Comparison of ENCODE assay signal across 11 mouse cellular contexts in the genomic region with DNA sequence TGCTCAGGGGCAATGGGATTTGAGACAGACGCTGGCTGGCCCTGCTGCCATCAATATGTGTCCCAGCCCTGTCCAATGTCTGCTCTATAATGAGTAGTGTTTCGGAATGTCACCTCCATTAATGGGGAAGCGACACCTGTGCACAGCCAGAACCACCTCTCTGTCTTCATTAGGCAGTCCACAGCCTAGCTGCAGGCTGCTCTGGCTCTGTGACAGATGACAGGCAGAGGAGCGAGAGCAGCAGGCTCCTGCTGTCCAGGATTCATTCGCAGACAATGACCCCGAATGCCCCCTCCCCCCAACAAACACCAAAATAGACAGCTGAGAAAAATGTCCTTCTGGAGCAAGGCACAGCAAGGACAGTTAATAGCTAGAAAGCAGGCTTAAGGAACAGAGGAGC. TPM values are rescaled to one million over a fixed set of nuclear protein-coding genes. Genes with fewer than 3 reads are reported as not detected.
DNase-seq lines count a peak whose midpoint lies in the region; ATAC-seq and TF ChIP-seq lines count a peak whose summit lies in the region.
"Had no signal": no experiment of that assay in that cellular context is flagged by ENCODE, and none has a peak within 500 bp of the region (broad histone marks: within the 10 kb centered on the region; RNA-seq: fewer than 3 reads in every experiment).

No protein-coding gene starts in this region.

- WGBS in embryonic facial prominence, embryonic 11.5 days = 41% methylated on average over 6 of the region's 6 CpGs
- WGBS in embryonic facial prominence, embryonic 10.5 days = 40% methylated on average over 6 of the region's 6 CpGs
- WGBS in midbrain, embryonic 12.5 days = 36% methylated on average over 6 of the region's 6 CpGs

- H3K27ac ChIP-seq in embryonic facial prominence, embryonic 11.5 days (replicated peaks; ENCODE audit: low read depth, low read length) = no peak overlapping the region
- no peak overlapping the region for H3K27ac ChIP-seq in embryonic facial prominence, embryonic 10.5 days (replicated peaks)
- H3K27ac ChIP-seq in testis, adult 2 months (ENCODE audit: control insufficient read depth, insufficient read depth, low read depth, low read length) = peak overlapping the region; percentile 34; the same call in 1 of the 2 replicates
- H3K27ac ChIP-seq in midbrain, embryonic 12.5 days (replicated peaks) = peak overlapping the region; percentile 39; the same call in 1 of the 2 replicates
- H3K27ac ChIP-seq: left cerebral cortex, adult 2 months; liver, embryonic 15.5 days; stomach, embryonic 15.5 days had no signal

- TF ChIP-seq POLR2A in testis, adult 2 months (IDR thresholded peaks at IDR 0.05; ENCODE audit: control insufficient read depth, low read depth, low read length) = no peak

- H3K4me1 ChIP-seq in embryonic facial prominence, embryonic 11.5 days (ENCODE audit: control insufficient read depth, insufficient read depth, low read length) = no peaks in the 10 kb centered on the region; the same call in 1 of the 2 replicates
- H3K4me1 ChIP-seq in embryonic facial prominence, embryonic 10.5 days = peaks cover 52% of the 10 kb centered on the region
- peaks cover 18% of the 10 kb centered on the region for H3K4me1 ChIP-seq in testis, adult 2 months (ENCODE audit: control insufficient read depth, insufficient read depth, low read length)
- peaks cover 54% of the 10 kb centered on the region for H3K4me1 ChIP-seq in midbrain, embryonic 12.5 days

- H3K27me3 ChIP-seq in embryonic facial prominence, embryonic 11.5 days (ENCODE audit: control insufficient read depth, insufficient read depth, low read length) = peaks cover 3% of the 10 kb centered on the region; the same call in 1 of the 2 replicates
- peaks cover 36% of the 10 kb centered on the region for H3K27me3 ChIP-seq in embryonic facial prominence, embryonic 10.5 days (replicated peaks; ENCODE audit: low read depth, poor library complexity, severe bottlenecking)
- H3K27me3 ChIP-seq in testis, adult 2 months (ENCODE audit: control insufficient read depth, insufficient read depth, low read length) = no peaks in the 10 kb centered on the region
- peaks cover 15% of the 10 kb centered on the region for H3K27me3 ChIP-seq in midbrain, embryonic 12.5 days

- H3K9me3 ChIP-seq in embryonic facial prominence, embryonic 11.5 days (replicated peaks; ENCODE audit: control insufficient read depth, low read length) = no peaks in the 10 kb centered on the region
- no peaks in the 10 kb centered on the region for H3K9me3 ChIP-seq in embryonic facial prominence, embryonic 10.5 days
- no peaks in the 10 kb centered on the region for H3K9me3 ChIP-seq in midbrain, embryonic 12.5 days
- H3K9me3 ChIP-seq: liver, embryonic 15.5 days; stomach, embryonic 15.5 days had no signal

- H3K9ac ChIP-seq in embryonic facial prominence, embryonic 11.5 days (replicated peaks; ENCODE audit: low read length) = no peak overlapping the region
- no peak overlapping the region for H3K9ac ChIP-seq in midbrain, embryonic 12.5 days (replicated peaks)
- H3K9ac ChIP-seq: liver, embryonic 15.5 days; stomach, embryonic 15.5 days had no signal

- H3K4me2 ChIP-seq in embryonic facial prominence, embryonic 11.5 days (ENCODE audit: low read depth, low read length) = no peak overlapping the region
- no peak overlapping the region; the same call in 1 of the 2 replicates for H3K4me2 ChIP-seq in midbrain, embryonic 12.5 days (replicated peaks)

- TF ChIP-seq CTCF in testis, adult 2 months (IDR thresholded peaks at IDR 0.05; ENCODE audit: control insufficient read depth, insufficient read depth, insufficient replicate concordance, low read depth, low read length) = no peak

- H3K36me3 ChIP-seq in embryonic facial prominence, embryonic 11.5 days (replicated peaks; ENCODE audit: control insufficient read depth, insufficient read depth, low read depth, low read length) = no peaks in the 10 kb centered on the region
- H3K36me3 ChIP-seq in embryonic facial prominence, embryonic 10.5 days (replicated peaks) = no peaks in the 10 kb centered on the region
- H3K36me3 ChIP-seq in testis, adult 2 months (ENCODE audit: control insufficient read depth, insufficient read depth, low read length) = no peaks in the 10 kb centered on the region
- H3K36me3 ChIP-seq in midbrain, embryonic 12.5 days = no peaks in the 10 kb centered on the region
- H3K36me3 ChIP-seq: liver, embryonic 15.5 days; stomach, embryonic 15.5 days had no signal

- no peak overlapping the region for H3K4me3 ChIP-seq in embryonic facial prominence, embryonic 11.5 days (ENCODE audit: low read depth, low read length)
- no peak overlapping the region for H3K4me3 ChIP-seq in embryonic facial prominence, embryonic 10.5 days
- H3K4me3 ChIP-seq in testis, adult 2 months (ENCODE audit: control insufficient read depth, low read depth, low read length) = peak overlapping the region; percentile 81
- H3K4me3 ChIP-seq in midbrain, embryonic 12.5 days = no peak overlapping the region
- H3K4me3 ChIP-seq: left cerebral cortex, adult 2 months had no signal

- no peak for DNase-seq in embryonic facial prominence, embryonic 11.5 days (ENCODE audit: low spot score)
- DNase-seq in embryonic facial prominence, embryonic 10.5 days (ENCODE audit: low spot score) = no peak
- no peak for DNase-seq in testis, postnatal 14 days (ENCODE audit: low spot score)
- no peak for DNase-seq in spleen, postnatal 4 days (ENCODE audit: low spot score in 2 of 2)
- DNase-seq in frontal cortex, adult 2 months (ENCODE audit: extremely low spot score in 1 of 2, low spot score in 1 of 2) = no peak
- DNase-seq: gastrocnemius, postnatal 36 days had no signal

- ATAC-seq in embryonic facial prominence, embryonic 11.5 days (replicated peaks; ENCODE audit: insufficient number of reproducible peaks, low FRiP score, low TSS enrichment, low read depth) = peak; percentile 45; the same call in 1 of the 2 replicates
- no peak for ATAC-seq in midbrain, embryonic 12.5 days (ENCODE audit: low FRiP score, low read depth)

RNA-seq across cellular contexts. Expression of a gene that starts 16.5 kb away (rescaled TPM):
- polyA plus RNA-seq in embryonic facial prominence, embryonic 11.5 days (2014; fragmentation: Nextera tagmentation; extraction: Ambion mirVana) = not detected in 2 replicates
- not detected in 2 replicates for polyA plus RNA-seq in embryonic facial prominence, embryonic 10.5 days (2016; fragmentation: Nextera tagmentation; extraction: Ambion mirVana)
- 3.6 and 4.0 TPM in 2 replicates for polyA plus RNA-seq in testis, adult 2 months (2012; rRNA removed)
- polyA plus RNA-seq in midbrain, embryonic 12.5 days (2016; fragmentation: Nextera tagmentation; extraction: Ambion mirVana) = 0.96 TPM in 1 of 2 replicates, not detected in the other
- polyA plus RNA-seq in frontal cortex, adult 2 months (2012; rRNA removed) = not detected in 2 replicates
- polyA plus RNA-seq: liver, embryonic 15.5 days; stomach, embryonic 15.5 days had no signal

RNA-seq across cellular contexts. Expression of a gene that starts 21.8 kb away (rescaled TPM):
- 0.65 and 0.99 TPM in 2 replicates for polyA plus RNA-seq in embryonic facial prominence, embryonic 11.5 days (2014; fragmentation: Nextera tagmentation; extraction: Ambion mirVana)
- polyA plus RNA-seq in embryonic facial prominence, embryonic 10.5 days (2016; fragmentation: Nextera tagmentation; extraction: Ambion mirVana) = 1.00 and 1.4 TPM in 2 replicates
- 0.07 and 0.14 TPM in 2 replicates for polyA plus RNA-seq in testis, adult 2 months (2012; rRNA removed)
- polyA plus RNA-seq in midbrain, embryonic 12.5 days (2016; fragmentation: Nextera tagmentation; extraction: Ambion mirVana) = 6.1 and 7.9 TPM in 2 replicates
- 6.4 and 6.8 TPM in 2 replicates for polyA plus RNA-seq in frontal cortex, adult 2 months (2012; rRNA removed)
- polyA plus RNA-seq: liver, embryonic 15.5 days had no signal

RNA-seq across cellular contexts. Expression of a gene that starts 21.8 kb away (rescaled TPM):
- 1.1 and 3.4 TPM in 2 replicates for polyA plus RNA-seq in embryonic facial prominence, embryonic 11.5 days (2014; fragmentation: Nextera tagmentation; extraction: Ambion mirVana)
- polyA plus RNA-seq in embryonic facial prominence, embryonic 10.5 days (2016; fragmentation: Nextera tagmentation; extraction: Ambion mirVana) = 1.9 and 2.0 TPM in 2 replicates
- 162 and 173 TPM in 2 replicates for polyA plus RNA-seq in testis, adult 2 months (2012; rRNA removed)
- 13.4 and 15.6 TPM in 2 replicates for polyA plus RNA-seq in midbrain, embryonic 12.5 days (2016; fragmentation: Nextera tagmentation; extraction: Ambion mirVana)
- polyA plus RNA-seq in frontal cortex, adult 2 months (2012; rRNA removed) = 9.6 and 10.7 TPM in 2 replicates
- polyA plus RNA-seq: liver, embryonic 15.5 days had no signal

Comparison
In these comparisons a context has a peak if more than half of its experiments do, and no peak if none do; other contexts are left out.
1. H3K27ac ChIP-seq: peak in testis, adult 2 months (single experiment) and midbrain, embryonic 12.5 days (single experiment); none in embryonic facial prominence, embryonic 11.5 days (single experiment) and embryonic facial prominence, embryonic 10.5 days (single experiment).